Mouse (Mus musculus) right cerebral cortex, postnatal 14 days (tissue): ENCODE results near the gene Hsd3b7.
"Not testable (repeated sequence)": the region's sequence is repeated elsewhere in the genome, so short reads cannot be mapped to it uniquely, and the experiment has no call there.

Experiments used
- DNase-seq: peaks from one replicate; pipeline ENCODE4 v3.0.0; 2022

Gene Hsd3b7

DNA sequence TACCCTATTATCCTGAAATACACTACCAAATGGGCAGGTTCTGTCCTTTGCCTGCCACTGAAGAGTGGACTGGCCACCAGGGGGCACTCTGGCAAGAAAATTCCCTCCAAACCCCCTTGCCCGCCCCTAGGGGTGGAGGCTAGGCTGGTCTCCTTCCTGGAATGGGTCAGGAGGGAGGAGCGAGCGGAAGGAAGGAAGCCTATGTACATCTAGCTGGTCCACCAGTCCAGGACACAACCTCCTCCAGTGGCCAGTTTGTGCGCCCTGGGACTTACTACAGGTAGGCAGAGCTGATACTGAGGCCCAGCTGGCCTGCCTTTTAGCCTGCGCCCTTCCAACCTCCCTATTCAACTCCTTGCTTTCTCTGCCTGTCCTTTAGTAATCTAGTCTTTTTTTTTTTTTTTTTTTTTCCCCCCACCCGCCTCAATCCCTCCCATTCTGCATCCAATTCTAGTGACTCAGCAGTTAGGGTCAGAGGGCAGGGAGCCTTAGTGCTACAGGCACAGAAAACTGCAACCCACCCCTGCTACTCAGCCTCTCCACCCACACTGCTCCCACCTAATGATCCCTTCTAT lies at the start of gene Hsd3b7:
TSS of gene Hsd3b7 (plus strand) at position 170 of the 575 bp plus-strand sequence.
- DNase-seq = peak; percentile 89

DNA sequence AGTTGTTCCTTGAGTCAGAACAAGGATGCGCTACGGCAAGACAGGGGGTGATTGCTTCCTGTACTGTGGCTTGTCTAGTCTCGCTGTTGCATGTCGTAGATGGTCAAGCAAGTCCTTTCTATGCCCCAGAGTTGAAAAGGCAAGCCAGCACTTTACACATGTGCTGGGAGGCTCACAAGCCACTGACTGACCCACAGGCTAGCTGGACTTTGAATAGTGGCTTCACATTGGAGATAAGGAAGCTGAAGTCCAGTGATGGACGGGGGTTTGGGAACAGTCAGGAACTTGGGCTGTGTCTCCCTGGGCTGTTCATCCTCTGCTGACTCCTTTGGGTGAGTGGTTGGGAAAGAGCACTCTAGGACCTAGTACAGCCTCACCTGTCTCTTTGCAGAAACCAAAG lies 48.8 kb upstream of the Hsd3b7 start:
- DNase-seq = no peak

DNA sequence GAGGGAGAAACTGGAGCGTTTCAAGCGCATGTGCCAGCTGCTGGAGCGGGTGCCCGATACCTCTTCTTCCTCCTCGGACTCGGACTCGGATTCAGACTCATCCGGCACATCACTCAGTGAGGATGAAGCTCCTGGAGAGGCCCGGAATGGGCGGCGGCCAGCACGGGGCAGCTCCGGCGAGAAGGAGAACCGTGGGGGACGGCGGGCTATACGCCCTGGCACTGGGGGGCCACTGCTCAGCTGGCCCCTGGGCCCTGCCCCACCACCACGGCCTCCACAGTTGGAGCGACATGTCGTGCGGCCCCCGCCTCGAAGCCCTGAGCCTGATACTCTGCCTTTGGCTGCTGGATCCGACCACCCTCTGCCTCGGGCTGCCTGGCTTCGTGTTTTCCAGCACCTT lies 48.3 kb upstream of the Hsd3b7 start:
- no peak for DNase-seq

DNA sequence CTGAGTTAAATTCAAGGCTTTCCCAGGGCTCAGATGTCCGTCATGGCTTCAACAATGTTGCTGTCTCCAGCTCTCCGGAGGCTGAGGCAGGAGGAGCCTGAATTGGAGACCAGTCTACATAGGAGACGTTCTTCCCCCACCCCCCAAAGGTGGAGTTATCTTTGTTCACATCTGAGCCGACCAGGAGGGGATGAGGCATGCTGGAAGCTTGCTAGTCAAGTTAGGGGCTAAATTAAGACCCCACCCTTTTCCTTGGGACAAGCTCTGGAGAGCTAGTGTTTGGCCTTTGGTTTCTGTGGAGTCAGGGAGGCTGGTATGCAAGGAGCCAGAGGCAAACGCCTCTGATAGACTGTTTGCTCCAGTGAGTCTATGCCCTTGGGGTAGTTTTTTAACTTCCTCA lies 47.2 kb upstream of the Hsd3b7 start:
- no peak for DNase-seq

DNA sequence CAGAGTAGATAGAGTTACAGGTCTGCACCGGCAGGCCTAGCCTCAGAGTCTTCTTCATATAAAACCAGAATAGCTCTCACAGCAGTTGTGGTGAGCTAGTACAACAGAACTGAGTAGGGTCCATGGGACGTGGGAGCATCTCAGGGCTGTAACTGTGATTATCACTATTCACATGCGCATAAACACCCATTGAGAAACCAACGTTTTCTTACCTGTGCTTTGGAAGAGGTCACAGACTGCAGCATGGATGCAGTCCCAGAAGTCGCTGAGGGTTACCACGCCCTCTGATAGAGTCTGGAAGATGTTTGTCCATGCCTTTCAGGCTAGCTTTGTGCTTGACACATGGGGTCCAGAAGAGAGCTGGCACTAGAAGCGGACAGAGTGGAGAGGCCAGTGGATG lies 46.7 kb upstream of the Hsd3b7 start:
- DNase-seq = no peak

DNA sequence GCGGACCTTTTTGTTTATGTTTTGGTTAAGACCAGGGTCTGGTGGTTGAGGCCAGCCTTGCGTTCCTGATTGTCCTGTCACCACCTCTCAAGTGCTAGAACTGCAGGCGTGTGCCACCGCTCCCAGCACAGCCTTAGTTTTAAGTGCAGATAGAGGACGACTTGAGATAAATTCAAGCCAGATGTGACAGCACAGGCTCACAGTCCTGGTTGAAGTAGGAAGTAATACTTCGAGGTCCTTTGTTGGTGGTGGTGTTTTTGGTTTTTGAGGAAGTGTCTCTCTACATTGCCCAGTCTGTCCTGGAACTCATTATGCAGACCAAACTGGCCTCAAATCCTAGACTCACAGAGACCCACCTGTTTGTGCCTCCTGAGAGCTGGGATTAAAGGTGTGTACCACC lies 40.7 kb upstream of the Hsd3b7 start:
- no peak for DNase-seq

- DNase-seq = no peak
These were observed 39.9 kb upstream of the Hsd3b7 start for GRCm38 (mm10) chr7:127760478-127760877.

DNA sequence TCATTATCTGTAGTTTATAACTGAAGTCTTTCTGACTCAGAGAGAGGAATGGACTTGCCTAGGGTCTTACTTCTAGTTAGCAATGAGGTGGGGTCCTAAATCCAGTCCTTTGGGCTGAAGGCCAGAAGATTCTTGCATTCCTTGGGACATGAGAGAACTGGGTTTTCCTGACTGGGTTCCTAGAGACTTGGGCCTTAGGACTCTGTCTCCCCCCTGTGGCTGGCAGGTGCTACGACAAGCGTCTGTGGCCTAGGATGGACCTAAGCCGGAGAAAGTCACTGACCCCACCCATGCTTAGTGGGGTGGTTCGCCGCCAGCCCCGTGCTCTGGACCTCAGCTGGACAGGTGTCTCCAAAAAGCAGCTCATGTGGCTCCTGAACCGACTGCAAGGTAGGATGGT lies 39.4 kb upstream of the Hsd3b7 start:
- peak; percentile 52 for DNase-seq

- no peak for DNase-seq
These were observed 36.8 kb upstream of the Hsd3b7 start for GRCm38 (mm10) chr7:127763642-127764041.

GRCm38 (mm10) chr7:127765756-127766155 lies 34.6 kb upstream of the Hsd3b7 start:
- no peak for DNase-seq

GRCm38 (mm10) chr7:127766851-127767609 lies 33.4 kb upstream of the Hsd3b7 start:
- DNase-seq = no peak

DNA sequence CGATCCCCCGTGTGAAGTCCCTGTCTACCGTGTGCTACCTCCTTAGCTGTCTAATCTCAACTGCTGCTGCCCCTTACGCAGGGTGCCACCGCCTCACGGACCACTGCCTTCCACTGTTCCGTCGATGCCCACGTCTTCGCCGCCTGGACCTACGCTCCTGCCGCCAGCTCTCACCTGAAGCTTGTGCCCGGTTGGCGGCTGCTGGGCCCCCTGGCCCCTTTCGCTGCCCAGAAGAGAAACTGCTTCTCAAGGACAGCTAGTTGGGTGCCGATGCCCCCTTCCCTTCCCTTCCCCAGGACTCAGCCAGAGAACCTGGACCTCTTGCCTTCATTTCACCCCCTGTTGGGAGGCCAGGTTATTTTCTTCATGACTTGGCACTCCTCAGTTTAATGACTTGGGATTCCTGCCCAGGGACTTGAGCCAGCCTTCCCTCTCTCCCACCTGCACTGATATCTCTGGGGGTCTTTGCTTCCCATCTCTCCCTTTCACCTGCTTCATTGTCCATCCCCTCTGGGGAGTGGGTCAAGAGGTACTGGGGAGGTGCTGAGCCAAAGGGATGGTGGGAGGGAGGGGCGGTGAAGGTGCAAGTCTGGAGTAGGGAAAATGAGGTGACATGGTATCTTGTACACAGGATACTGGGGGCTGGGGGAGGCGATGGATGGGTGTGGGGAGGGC lies 32.6 kb upstream of the Hsd3b7 start:
- DNase-seq = no peak

GRCm38 (mm10) chr7:127768346-127768996 lies 31.9 kb upstream of the Hsd3b7 start:
- no peak for DNase-seq

DNA sequence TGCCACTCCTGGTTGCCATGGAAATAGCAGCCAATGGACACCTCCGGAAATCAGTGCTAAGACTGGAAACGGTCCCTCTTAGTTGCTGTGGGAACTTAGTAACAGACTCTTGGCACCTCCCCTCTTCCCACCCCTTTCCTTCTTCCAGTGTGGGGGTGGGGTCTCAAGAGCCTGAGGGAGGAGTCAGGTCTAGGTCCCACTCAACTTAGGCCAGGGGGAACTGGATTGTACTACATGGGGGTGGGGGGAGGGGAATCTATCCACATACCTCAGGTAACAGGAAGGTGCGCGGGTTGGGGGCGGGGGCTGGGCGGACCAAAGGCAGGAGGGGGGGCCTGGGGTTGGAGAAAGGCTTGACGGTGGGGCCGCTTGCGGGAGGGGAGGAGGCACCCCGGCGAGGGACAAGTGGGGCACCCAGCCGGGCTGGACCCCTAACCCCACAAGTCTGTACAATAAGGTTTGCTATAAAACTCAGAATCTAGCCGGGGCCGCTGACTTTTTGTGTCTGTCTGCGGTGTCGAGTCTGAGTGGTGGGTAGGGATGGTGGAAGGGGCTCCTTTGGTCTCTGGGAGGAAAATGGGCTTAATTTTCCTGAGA lies 31.3 kb upstream of the Hsd3b7 start:
- peak; percentile 93 for DNase-seq

DNA sequence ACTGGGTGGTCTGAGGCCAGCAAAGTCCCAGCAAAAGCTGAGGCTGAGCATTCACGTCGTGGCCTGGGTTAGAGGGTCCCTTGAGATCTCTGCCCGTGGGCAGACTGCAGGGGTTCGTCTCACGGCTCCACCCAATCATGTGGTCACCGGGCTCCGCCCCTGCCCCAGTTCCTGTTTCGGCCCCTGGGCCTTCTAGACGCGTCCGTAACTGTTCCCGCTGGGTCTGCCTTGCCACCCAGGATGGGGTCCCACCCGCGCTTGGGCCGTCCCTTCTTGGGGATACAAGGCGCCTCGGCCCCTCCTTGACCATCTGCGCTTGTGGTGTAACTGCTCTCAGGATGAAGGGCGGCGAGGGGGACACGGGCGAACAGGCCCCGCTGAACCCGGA lies 30.8 kb upstream of the Hsd3b7 start, which contains the start of gene Orai3:
TSS of gene Orai3 (plus strand) at position 165 of the 388 bp plus-strand sequence.
- peak; percentile 84 for DNase-seq

- DNase-seq = no peak
These were observed 30.1 kb upstream of the Hsd3b7 start for GRCm38 (mm10) chr7:127770039-127770905.

- no peak for DNase-seq
These were observed 29.1 kb upstream of the Hsd3b7 start for GRCm38 (mm10) chr7:127771262-127771661.

DNA sequence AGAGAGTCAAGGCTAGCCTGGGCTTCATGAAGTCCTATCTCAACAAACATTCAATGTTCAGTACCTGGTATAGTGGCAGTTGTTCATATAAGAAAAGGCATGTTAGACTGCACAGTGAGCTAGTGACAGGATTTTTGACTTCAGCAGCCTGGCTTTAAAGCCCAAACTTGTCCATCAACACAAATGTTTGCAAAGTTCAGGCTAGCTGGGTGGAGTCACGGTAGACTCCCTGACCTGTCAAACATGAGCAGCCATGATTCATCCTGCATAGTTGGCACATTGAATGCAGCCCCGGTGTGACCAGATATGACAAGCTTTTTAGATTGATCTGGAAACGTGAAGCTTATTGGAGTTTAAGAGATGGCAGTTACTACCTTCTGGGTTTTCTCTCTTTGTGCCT lies 28.3 kb upstream of the Hsd3b7 start:
- no peak for DNase-seq

DNA sequence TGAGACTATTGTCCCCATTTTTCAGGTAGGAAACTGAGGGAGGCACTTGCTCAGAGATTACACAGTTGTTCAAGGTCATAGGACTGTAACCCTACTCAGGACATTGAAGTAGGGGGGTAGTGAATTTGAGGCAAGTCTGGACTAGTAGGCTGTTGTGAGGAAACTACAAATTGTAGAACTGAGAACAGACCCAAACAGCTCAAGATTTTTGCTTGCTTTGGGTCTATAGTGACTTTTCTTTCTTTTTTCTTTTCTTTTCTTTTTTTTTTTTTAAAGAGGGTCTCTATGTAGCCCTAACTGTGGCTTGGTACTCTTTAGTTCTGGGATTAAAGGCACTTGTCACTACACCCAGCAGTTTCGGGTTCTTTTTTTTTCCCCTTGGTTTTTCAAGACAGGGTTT lies 27.8 kb upstream of the Hsd3b7 start:
- DNase-seq = no peak

DNA sequence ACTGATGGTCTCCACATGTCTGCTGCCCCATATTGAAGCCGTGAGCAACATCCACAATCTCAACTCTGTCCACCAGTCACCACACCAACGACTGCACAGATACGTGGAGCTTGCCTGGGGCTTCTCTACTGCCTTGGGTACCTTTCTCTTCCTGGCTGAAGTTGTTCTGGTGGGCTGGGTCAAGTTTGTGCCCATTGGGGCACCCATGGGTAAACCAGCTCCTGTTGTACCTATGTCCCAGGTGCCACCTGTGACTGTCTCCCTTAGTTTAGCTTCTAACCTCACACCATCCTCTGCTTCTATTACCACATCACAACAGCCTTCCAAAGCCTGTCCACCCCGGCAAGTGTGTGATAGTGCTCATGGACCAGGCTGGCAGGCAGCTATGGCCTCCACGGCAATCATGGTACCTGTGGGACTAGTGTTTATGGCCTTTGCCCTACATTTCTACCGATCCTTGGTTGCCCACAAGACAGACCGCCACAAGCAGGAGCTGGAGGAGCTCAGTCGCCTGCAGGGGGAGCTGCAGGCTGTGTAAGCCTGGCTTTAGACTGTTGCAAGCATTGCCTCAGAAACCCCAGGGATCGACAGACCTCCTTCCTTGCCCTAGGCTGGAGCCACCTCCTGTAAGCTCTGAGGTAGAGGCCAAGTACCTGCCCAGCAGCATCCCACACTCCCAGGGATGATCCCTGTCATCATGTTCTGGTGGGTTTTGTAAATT lies 26.6 kb upstream of the Hsd3b7 start:
- peak; percentile 76 for DNase-seq

DNA sequence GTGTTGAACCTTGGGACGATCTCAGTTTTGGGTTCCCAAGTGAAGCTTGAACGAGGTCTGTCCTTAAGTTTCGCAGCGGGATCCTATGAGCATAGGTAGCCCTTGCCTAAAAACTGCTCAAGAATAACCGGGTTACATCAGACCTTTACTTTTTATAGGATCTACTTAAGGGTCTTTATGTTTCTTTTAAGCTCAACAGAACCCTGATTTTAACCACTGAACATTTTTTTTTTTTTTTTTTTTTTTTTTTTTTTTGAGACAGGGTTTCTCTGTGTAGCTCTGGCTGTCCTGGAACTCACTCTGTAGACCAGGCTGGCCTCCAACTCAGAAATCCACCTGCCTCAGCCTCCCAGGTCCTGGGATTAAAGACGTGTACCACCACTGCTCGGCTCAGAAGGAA lies 24.6 kb upstream of the Hsd3b7 start:
- DNase-seq = not testable (repeated sequence)
